Mouse (Mus musculus) cerebellum, postnatal 36 days (tissue): Measurements from ENCODE around the gene Ksr1.
"Not testable (repeated sequence)": the region's sequence is repeated elsewhere in the genome, so short reads cannot be mapped to it uniquely, and the experiment has no call there.

Experiments used
- DNase-seq, 2 experiments: peaks; one replicate each; pipeline ENCODE4 v3.0.0; 2021 to 2022; ENCODE audit warnings: mixed read lengths in 2 of 2

Ksr1 gene

GRCm38 (mm10) chr11:79005578-79006394 lies 140.4 kb downstream of the Ksr1 start:
- no peak for DNase-seq

- DNase-seq, result no peak
These were observed 142.2 kb downstream of the Ksr1 start for GRCm38 (mm10) chr11:79003769-79004638.

DNA sequence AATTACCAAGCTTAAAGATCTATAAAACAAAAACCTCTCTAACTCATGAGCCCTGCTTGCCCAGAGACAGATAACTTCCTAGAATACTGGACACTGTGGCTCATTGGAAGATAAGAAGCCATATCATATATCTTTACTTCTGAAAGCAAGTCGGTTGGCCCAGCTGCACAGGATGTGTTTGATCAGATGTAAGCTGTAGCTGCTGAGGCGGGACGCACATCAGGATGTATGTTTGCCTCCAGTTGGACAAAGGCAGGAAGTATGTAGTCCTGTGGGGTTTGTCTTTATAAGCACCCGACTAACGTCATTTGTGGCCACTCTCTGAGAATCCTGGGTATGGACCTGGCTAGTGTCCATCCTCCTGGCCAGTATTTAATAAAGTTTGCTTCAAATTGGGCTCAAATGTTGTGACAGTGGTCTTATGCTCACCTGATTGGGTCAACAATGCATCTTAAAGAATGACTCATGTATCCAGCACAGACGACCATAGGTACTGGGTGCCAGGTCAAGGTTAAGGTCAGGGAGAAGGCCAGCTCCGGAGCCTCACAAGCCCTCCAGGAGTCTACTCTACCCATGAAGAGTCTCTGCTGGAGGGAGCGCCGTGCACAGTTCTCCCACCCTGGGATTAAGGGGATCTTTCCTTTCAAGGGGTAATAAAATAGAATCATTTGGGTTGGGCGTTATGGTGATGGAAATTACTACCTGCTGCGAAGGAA lies 143.0 kb downstream of the Ksr1 start:
- DNase-seq, result no peak

DNA sequence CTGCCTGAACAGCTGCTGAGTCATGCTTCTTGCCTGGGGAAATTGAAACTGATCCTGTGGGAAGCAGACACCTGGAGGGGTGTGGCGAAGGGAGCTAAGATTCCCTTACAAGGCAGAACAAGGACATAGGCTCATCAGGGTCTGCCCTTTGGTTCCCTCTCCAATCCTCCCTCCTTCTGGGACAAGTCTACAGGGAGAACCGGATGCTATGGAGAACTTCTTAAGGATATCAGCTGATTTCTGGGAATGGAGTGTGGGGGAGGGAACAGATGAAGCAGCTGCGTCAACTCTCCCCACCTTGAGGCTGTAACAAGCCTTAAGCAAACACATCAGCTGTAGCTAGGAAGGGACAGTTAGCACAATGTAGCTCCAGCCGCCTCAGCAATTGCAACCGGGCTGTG lies 143.7 kb downstream of the Ksr1 start:
- no peak for DNase-seq

DNA sequence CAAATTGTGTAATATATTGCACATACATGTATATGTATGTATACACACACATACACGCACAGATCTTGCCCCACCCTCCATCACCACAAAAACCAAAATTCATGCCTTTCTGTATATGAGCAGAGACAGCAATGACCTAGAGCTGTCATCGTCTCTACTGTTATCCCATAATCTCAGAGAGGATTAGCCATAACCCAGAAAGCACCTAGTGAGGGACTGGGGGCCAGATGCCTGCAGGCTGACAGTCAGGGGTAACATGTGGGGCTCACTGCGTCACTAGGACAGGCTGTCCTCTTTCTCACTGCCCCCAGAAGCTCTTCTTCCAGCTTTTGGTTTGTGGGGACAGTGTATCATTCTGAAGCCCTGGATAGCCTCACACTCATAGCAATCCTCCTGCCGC lies 144.3 kb downstream of the Ksr1 start:
- no peak for DNase-seq

GRCm38 (mm10) chr11:78999118-78999517 lies 147.1 kb downstream of the Ksr1 start:
- DNase-seq, result no peak

DNA sequence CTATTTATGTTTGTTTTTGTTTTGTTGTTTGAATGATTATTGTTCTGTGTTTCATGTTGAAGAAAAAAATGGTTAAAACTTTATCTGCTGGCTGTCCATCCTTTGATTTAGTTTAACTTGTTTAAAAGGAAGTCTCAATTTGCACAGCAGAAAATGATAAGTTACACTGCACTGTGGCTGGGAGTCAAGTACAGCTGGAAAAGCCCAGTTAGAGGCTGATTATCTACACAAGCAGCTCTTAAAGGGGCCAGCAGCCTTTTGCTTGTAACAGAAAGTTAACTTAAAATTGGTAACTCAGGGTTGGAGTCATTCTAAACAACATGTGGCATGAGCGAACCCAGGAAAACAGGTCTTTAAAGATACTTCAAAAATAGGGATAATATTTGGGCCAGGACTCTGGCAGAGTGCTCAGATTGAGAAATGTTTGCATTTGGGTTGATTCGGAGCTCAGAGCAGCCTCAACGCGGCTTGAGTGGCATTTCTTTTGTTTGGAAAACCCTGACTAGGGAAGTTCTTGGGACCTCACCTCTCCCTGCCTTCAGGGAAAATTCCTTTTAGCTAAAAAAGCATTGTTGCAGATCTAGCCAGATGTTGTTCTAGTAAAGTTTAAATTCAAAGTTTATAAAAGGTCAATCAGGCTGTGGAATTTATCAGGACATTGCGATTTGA lies 155.2 kb downstream of the Ksr1 start:
- not testable (repeated sequence) for DNase-seq

GRCm38 (mm10) chr11:78990096-78990495 lies 156.1 kb downstream of the Ksr1 start:
- no peak for DNase-seq

GRCm38 (mm10) chr11:78989206-78989605 lies 157.0 kb downstream of the Ksr1 start:
- not testable (repeated sequence) for DNase-seq

GRCm38 (mm10) chr11:78986311-78987002 lies 159.8 kb downstream of the Ksr1 start:
- no peak for DNase-seq

GRCm38 (mm10) chr11:78985505-78985904 lies 160.7 kb downstream of the Ksr1 start:
- DNase-seq, result no peak

GRCm38 (mm10) chr11:78984483-78985177 lies 161.6 kb downstream of the Ksr1 start, which contains the start of gene Lgals9:
Lgals9 (minus strand) TSS chr11:78984946.
- no peak for DNase-seq

DNA sequence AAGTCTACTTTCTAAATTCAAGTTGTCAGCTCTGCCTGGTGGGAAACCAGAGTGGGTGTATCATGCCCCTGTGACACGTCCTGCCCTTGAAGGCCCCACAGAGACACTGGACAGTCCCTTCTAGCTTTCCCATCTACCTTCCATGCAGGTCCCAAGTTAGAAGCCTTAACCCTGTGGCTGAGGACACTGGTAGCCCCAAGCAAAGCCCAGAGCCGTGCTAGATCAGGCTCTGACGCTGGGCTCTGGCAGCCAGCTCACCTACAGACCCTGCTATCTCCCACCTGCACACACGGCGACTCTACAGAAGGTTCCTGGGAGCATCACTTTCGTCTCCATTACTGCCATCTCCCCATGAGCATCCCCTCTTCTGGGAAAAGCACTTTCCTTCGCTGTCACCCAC lies 162.7 kb downstream of the Ksr1 start:
- DNase-seq, result no peak

GRCm38 (mm10) chr11:78982513-78983291 lies 163.5 kb downstream of the Ksr1 start:
- no peak for DNase-seq

DNA sequence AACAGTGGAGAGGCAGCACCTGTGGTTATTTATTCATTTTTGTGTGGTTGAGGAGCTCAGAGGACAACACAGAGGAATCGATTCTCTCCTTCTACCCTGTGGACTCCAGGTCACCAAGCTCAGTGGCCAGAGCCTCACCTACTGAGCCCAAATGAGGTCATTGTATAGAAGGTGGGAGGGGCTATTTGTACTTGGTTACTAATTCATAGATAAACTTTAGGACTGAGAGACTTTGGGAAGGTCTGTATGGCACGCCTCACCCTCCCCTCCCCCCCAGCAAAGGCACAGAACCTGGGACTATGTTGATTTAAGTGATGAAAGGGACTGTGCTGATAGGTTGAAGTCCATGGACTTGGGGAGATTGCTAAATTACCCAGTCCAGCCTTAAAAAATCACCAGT lies 164.2 kb downstream of the Ksr1 start:
- DNase-seq, result no peak

DNA sequence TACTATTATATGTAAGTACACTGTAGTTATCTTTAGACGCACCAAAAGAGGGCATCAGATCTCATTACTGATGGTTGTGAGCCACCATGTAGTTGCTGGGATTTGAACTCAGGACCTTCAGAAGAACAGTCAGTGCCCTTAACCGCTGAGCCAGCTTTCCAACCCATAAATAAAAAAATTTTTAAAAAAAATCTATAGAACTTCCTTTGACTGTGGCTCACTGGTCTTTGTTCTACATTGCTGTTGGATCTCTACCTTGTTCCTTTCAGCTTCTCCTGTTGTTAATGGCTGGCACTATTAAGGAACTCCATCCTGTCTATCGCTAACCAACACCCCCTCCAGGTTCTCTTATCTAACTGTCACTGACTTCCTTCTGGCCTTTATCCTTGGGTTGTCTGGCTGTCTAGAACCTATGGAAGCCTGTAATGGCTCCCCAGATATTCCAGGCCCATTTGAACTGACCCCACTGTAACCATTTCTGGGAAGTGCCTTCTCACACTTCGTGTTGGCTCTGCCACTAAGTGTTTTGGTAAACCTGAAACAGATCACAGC lies 166.0 kb downstream of the Ksr1 start:
- DNase-seq, result no peak

DNA sequence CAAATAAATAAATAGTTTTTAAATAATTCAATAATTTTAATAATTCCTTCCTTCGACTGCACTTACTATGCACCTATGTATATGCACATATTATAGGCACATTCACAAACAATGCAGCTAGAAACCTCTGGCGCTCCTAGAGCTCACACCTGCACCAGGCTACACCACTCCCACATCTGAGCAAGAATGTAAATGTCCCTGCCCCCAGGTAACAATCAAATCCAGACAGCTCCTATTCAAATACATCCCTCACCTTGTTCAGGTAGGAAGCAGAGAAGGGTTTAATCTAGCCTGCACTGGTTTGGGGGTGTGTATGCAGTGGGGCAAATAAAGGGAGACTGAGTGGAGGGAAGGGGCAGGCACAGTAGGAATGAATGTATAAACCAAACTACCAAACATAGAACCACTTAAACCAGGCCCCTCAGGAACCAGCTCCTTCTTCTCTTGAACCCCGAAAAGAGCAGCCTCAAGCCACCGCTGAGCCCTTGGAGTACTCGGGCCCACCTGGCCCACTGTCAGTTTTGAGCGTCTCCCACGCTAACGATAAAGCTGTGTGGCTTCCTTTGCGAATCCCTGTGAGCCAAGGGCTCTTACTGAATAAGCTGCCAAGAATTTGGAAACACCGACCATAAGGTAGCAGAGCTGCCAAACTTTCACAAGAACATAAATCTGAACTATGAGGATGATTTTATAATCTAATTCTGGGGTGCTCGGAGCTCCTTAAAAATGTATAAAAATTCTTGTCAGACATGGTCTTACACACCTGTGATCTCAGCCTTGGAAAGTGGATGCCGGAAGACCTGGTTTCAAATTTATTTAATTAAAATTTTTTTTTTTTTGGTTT lies 167.8 kb downstream of the Ksr1 start:
- DNase-seq, result no peak

DNA sequence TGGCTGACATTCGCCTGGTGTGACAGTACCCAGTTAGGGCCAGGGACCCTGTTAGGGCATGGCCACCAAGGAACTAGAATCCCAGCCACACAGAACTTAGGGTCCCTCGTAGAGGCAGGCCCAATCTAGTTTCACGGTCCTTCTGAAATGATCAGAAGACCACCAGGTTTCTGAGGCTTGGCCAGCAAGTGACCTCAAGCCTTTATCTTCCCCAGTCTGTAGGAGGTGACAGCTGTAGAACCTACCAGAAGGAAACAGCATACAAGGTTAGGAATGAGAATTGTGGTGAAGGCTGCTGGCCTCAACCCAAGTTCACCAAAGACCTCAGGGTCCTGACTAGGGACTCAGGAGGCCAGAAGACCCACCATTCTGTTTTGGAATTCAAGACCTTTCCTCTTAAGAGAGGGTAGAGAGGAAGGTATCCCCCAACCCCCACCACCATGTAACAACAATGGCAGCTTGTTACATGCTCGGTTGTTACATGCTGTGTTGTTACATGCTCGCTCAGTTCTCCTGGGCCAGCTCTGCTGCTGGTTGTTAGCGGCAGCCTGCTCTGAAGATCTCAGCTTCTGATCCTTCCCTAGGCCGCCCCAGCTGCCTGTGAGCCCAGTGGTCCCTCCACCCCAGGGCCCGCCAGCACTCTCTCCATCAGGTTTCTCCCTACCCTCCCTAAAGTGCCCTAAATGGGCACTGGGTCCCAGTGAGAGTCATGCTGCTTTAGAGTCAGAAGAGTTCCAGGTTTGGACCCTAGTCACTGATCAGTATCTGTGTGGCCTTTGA lies 169.3 kb downstream of the Ksr1 start:
- DNase-seq, result no peak
